Mouse (Mus musculus): ENCODE results near the gene Sema3b. TPM values are rescaled to one million over a fixed set of nuclear protein-coding genes. Genes with fewer than 3 reads are reported as not detected.
"Not testable (repeated sequence)": the region's sequence is repeated elsewhere in the genome, so short reads cannot be mapped to it uniquely, and the experiment has no call there.

The Sema3b gene
- polyA plus RNA-seq, 1 experiment from 2014 or later: 9.5 TPM

GRCm38 (mm10) chr9:107580501-107581317 lies 28.3 kb downstream of the Sema3b start, which contains the start of gene Hyal3:
Hyal3 (plus strand) TSS chr9:107580818.
- H3K9ac ChIP-seq (ENCODE audit: low read depth, low read length): peak within 1 kb of the TSS; percentile 77
- H3K4me2 ChIP-seq (replicated peaks; ENCODE audit: low read depth, low read length): peak within 1 kb of the TSS; percentile 79
- peak within 1 kb of the TSS; percentile 62 for H3K4me3 ChIP-seq (ENCODE audit: low read length)
- no peaks in the 10 kb centered on the region for H3K9me3 ChIP-seq (ENCODE audit: control insufficient read depth, low read length)
- H3K27ac ChIP-seq (ENCODE audit: low read depth, low read length): peak within 1 kb of the TSS; percentile 91
- under 1% methylated on average over 32 of the region's 32 CpGs for WGBS
- ATAC-seq (ENCODE audit: low FRiP score, low TSS enrichment): peak; percentile 60
- H3K4me1 ChIP-seq (ENCODE audit: control insufficient read depth, insufficient read depth, low read length): peaks cover 34% of the 10 kb centered on the region
- no peaks in the 10 kb centered on the region for H3K27me3 ChIP-seq (ENCODE audit: control insufficient read depth, insufficient read depth, low read length)
- H3K36me3 ChIP-seq (ENCODE audit: control insufficient read depth, insufficient read depth, low read length): peaks cover 6% of the 10 kb centered on the region; the same call in 1 of the 2 replicates

- H3K4me1 ChIP-seq (ENCODE audit: control insufficient read depth, insufficient read depth, low read length): peaks cover 34% of the 10 kb centered on the region
- 93% methylated on average over 14 of the region's 14 CpGs for WGBS
- no peak overlapping the region; the same call in 1 of the 2 replicates for H3K4me2 ChIP-seq (replicated peaks; ENCODE audit: low read depth, low read length)
- peaks cover 10% of the 10 kb centered on the region; the same call in 1 of the 2 replicates for H3K36me3 ChIP-seq (ENCODE audit: control insufficient read depth, insufficient read depth, low read length)
- no peak overlapping the region for H3K4me3 ChIP-seq (ENCODE audit: low read length)
- no peak overlapping the region for H3K9ac ChIP-seq (ENCODE audit: low read depth, low read length)
- H3K27ac ChIP-seq (ENCODE audit: low read depth, low read length): no peak overlapping the region
- H3K27me3 ChIP-seq (ENCODE audit: control insufficient read depth, insufficient read depth, low read length): no peaks in the 10 kb centered on the region
- ATAC-seq (ENCODE audit: low FRiP score, low TSS enrichment): no peak
- H3K9me3 ChIP-seq (ENCODE audit: control insufficient read depth, low read length): no peaks in the 10 kb centered on the region
These were observed 29.8 kb downstream of the Sema3b start for GRCm38 (mm10) chr9:107579023-107579900.

- Histone ChIP-seq H3K4me3 (ENCODE audit: low read length) (no peak within 1 kb of the TSS), H3K27ac (ENCODE audit: low read depth, low read length) (no peak within 1 kb of the TSS), H3K9ac (ENCODE audit: low read depth, low read length) (0 out of 2 replicates have a peak within 1 kb of the TSS, but pooled peaks have one; percentile 53), H3K27me3 (ENCODE audit: control insufficient read depth, insufficient read depth, low read length) (no peaks in the 10 kb centered on the region), H3K9me3 (ENCODE audit: control insufficient read depth, low read length) (no peaks in the 10 kb centered on the region), H3K4me1 (ENCODE audit: control insufficient read depth, insufficient read depth, low read length) (peaks cover 34% of the 10 kb centered on the region), H3K36me3 (ENCODE audit: control insufficient read depth, insufficient read depth, low read length) (peaks cover 12% of the 10 kb centered on the region; the same call in 1 of the 2 replicates), H3K4me2 (replicated peaks; ENCODE audit: low read depth, low read length) (peak within 1 kb of the TSS; percentile 58; the same call in 1 of the 2 replicates)
- 86% methylated on average over 3 of the region's 3 CpGs for WGBS
- no peak for ATAC-seq (ENCODE audit: low FRiP score, low TSS enrichment)
These were observed 30.4 kb downstream of the Sema3b start, which contains the start of gene Naa80 for GRCm38 (mm10) chr9:107578587-107578986. Naa80 (plus strand) TSS chr9:107578887.

- Histone ChIP-seq H3K4me3 (ENCODE audit: low read length) (no peak overlapping the region), H3K9me3 (ENCODE audit: control insufficient read depth, low read length) (no peaks in the 10 kb centered on the region), H3K4me2 (replicated peaks; ENCODE audit: low read depth, low read length) (peak overlapping the region; percentile 58; the same call in 1 of the 2 replicates), H3K27ac (ENCODE audit: low read depth, low read length) (no peak overlapping the region), H3K36me3 (ENCODE audit: control insufficient read depth, insufficient read depth, low read length) (peaks cover 13% of the 10 kb centered on the region), H3K4me1 (ENCODE audit: control insufficient read depth, insufficient read depth, low read length) (peaks cover 34% of the 10 kb centered on the region), H3K9ac (ENCODE audit: low read depth, low read length) (0 out of 2 replicates have a peak overlapping the region, but pooled peaks have one; percentile 53), H3K27me3 (ENCODE audit: control insufficient read depth, insufficient read depth, low read length) (no peaks in the 10 kb centered on the region)
- ATAC-seq (ENCODE audit: low FRiP score, low TSS enrichment): no peak
- WGBS: 94% methylated on average over 10 of the region's 10 CpGs
These were observed 31.2 kb downstream of the Sema3b start for GRCm38 (mm10) chr9:107577871-107578270.

- Histone ChIP-seq H3K36me3 (ENCODE audit: control insufficient read depth, insufficient read depth, low read length) (peaks cover 26% of the 10 kb centered on the region), H3K27ac (ENCODE audit: low read depth, low read length) (peak within 1 kb of the TSS; percentile 76), H3K4me1 (ENCODE audit: control insufficient read depth, insufficient read depth, low read length) (peaks cover 29% of the 10 kb centered on the region), H3K4me2 (replicated peaks; ENCODE audit: low read depth, low read length) (peak within 1 kb of the TSS; percentile 58), H3K4me3 (ENCODE audit: low read length) (peak within 1 kb of the TSS; percentile 40), H3K9ac (ENCODE audit: low read depth, low read length) (peak within 1 kb of the TSS; percentile 53), H3K9me3 (ENCODE audit: control insufficient read depth, low read length) (no peaks in the 10 kb centered on the region), H3K27me3 (ENCODE audit: control insufficient read depth, insufficient read depth, low read length) (no peaks in the 10 kb centered on the region)
- 25% methylated on average over 16 of the region's 16 CpGs for WGBS
- peak; percentile 67 for ATAC-seq (ENCODE audit: low FRiP score, low TSS enrichment)
These were observed 32.5 kb downstream of the Sema3b start, which contains the start of gene Hyal1 for GRCm38 (mm10) chr9:107576357-107577107. Hyal1 (plus strand) TSS chr9:107576927.

- 80% methylated on average over 14 of the region's 14 CpGs for WGBS
- no peak for ATAC-seq (ENCODE audit: low FRiP score, low TSS enrichment)
- Histone ChIP-seq H3K4me2 (replicated peaks; ENCODE audit: low read depth, low read length) (no peak overlapping the region), H3K4me3 (ENCODE audit: low read length) (no peak overlapping the region), H3K9me3 (ENCODE audit: control insufficient read depth, low read length) (no peaks in the 10 kb centered on the region), H3K36me3 (ENCODE audit: control insufficient read depth, insufficient read depth, low read length) (peaks cover 34% of the 10 kb centered on the region), H3K4me1 (ENCODE audit: control insufficient read depth, insufficient read depth, low read length) (peaks cover 31% of the 10 kb centered on the region), H3K27me3 (ENCODE audit: control insufficient read depth, insufficient read depth, low read length) (no peaks in the 10 kb centered on the region), H3K27ac (ENCODE audit: low read depth, low read length) (peak overlapping the region; percentile 76; the same call in 1 of the 2 replicates), H3K9ac (ENCODE audit: low read depth, low read length) (no peak overlapping the region; the same call in 1 of the 2 replicates)
These were observed 33.3 kb downstream of the Sema3b start for GRCm38 (mm10) chr9:107575579-107576356.

- not testable (repeated sequence) for H3K9ac ChIP-seq (ENCODE audit: low read depth, low read length); H3K27ac ChIP-seq (ENCODE audit: low read depth, low read length); H3K27me3 ChIP-seq (ENCODE audit: control insufficient read depth, insufficient read depth, low read length); H3K4me3 ChIP-seq (ENCODE audit: low read length); H3K4me2 ChIP-seq (replicated peaks; ENCODE audit: low read depth, low read length); ATAC-seq (ENCODE audit: low FRiP score, low TSS enrichment); H3K9me3 ChIP-seq (ENCODE audit: control insufficient read depth, low read length)
- peaks cover 36% of the 10 kb centered on the region for H3K4me1 ChIP-seq (ENCODE audit: control insufficient read depth, insufficient read depth, low read length)
- WGBS: 86% methylated on average over 6 of the region's 6 CpGs
- peaks cover 37% of the 10 kb centered on the region for H3K36me3 ChIP-seq (ENCODE audit: control insufficient read depth, insufficient read depth, low read length)
These were observed 35.3 kb downstream of the Sema3b start for GRCm38 (mm10) chr9:107573774-107574173.

GRCm38 (mm10) chr9:107572327-107572662 lies 36.7 kb downstream of the Sema3b start:
- Histone ChIP-seq H3K9me3 (ENCODE audit: control insufficient read depth, low read length) (no peaks in the 10 kb centered on the region), H3K4me2 (replicated peaks; ENCODE audit: low read depth, low read length) (no peak overlapping the region), H3K27ac (ENCODE audit: low read depth, low read length) (no peak overlapping the region), H3K27me3 (ENCODE audit: control insufficient read depth, insufficient read depth, low read length) (no peaks in the 10 kb centered on the region), H3K4me1 (ENCODE audit: control insufficient read depth, insufficient read depth, low read length) (peaks cover 37% of the 10 kb centered on the region), H3K9ac (ENCODE audit: low read depth, low read length) (no peak overlapping the region), H3K36me3 (ENCODE audit: control insufficient read depth, insufficient read depth, low read length) (peaks cover 37% of the 10 kb centered on the region), H3K4me3 (ENCODE audit: low read length) (no peak overlapping the region)
- 98% methylated on average over 2 of the region's 2 CpGs for WGBS
- ATAC-seq (ENCODE audit: low FRiP score, low TSS enrichment): no peak
